Mouse (Mus musculus): ENCODE measurements around the gene S100pbp.

Gene S100pbp

GRCm38 (mm10) chr4:129125736-129126451 lies 63.6 kb downstream of the S100pbp start:
- no peak for DNase-seq

DNA sequence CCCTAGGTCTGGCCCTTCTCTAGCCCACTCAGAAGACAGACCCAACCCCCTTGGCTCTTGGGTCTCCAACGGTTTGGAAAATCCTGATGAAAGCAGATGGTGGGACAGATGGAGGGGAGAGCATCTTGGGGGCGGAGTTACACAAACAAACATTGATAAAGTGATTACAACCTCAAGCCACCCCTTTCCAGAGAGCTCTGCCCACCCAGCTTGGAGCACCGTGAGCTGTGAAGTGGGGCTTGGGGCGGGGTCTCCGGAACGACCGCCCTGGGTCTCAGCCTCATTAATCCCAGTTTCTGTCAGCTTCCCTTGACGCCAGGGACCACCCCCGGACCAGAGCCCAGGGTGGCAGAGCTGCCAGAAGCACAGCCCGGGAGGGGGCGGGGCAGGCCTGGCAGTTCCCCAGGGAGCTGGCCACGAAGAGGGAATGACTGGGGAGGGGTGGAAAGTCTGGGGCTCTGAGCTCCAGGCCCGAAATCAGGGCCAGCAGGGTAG lies 64.8 kb downstream of the S100pbp start:
- DNase-seq: no peak

DNA sequence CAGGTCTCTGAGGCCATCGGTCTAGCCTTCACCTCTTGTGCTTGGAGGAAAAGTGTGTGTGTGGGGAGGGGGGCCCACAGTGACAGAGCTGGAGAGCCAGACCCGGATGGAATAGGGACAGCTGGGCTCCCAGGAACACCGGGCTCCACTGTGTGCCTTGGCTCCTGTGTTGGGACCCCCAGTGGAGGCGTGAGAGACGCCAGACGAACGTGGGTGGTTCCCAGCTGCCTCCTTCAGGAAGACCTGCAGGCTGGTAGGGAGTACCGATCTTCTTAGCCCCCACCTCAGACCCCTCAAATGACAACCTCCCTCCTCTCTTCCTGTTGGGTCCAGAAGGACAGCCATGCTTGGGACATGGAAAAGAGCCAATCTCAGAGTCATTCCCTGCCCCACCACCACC lies 66.8 kb downstream of the S100pbp start:
- DNase-seq: no peak

GRCm38 (mm10) chr4:129122107-129122506 lies 67.4 kb downstream of the S100pbp start:
- no peak for DNase-seq

DNA sequence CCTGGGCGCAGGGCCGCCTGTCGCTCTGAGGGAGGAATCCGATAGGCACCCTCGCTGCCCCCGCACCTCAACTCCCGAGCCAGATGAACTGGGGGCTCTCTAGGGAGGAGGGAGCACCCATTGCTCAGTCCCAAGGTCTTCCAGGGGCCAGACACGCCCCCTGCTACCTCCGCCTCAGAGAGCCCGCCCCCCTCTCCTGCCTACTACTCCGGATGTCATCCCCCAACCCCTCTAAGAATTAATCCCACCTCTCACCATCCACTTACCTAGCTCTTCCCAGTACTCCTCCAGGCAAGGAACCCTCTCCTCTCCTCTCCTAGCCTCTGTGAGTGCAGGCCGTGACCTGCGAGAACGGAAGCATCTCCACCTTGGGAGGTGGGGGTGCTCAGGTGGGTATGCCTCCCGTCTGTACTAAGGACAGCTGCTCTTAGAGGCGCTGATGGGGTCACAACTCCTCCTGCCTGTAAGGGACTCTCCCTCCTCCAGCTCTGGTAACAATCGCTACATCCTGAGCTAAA lies 67.9 kb downstream of the S100pbp start, which contains the start of gene Hpca:
Hpca (minus strand) TSS at position 468 of the 518 bp plus-strand sequence.
- DNase-seq: no peak

DNA sequence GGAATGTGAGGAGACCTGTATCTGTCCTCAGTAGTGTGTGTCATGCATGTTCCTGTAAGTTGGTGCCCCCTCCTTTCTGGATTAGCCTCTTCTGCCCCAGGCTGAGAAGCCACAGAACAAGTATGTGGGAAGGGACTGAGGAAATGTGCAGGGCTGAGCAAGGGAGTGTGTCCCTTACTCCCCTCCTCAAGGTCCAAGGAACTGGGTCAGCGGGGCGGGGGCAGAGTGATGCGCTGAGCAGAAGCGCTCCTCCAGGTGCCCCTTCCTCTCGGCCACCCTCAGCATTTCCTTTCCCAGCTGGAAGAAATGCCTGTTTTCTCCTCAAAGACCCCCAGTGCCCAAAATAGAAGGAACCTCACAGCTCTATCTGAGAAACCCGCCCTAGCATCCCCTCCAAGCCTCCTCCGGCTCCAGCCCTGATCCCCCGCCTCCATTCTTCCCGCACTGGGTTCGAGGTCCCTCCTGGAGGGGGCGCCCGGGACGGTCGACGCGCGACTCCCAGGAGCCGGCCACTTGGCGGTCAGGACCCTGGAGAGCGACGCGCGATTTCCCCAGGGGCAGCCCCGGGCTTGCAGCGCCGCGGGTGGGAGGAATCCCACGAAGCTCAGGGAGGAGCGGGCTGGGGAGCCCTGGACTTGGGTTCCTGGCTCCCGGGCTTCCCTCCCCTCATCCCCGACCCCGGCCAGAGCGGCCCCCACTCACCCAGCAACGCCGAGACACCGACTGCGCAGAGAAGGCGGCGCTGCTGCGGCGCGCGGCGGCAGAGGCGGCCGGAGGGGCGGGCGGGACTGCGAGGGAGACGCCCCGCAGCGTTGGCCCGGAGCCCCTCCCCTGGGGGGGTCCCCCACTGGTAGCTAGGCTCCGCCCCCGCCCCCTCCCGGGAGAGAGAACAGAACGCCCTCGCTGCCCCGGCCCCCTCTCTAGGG lies 68.7 kb downstream of the S100pbp start:
- DNase-seq: peak; percentile 54

DNA sequence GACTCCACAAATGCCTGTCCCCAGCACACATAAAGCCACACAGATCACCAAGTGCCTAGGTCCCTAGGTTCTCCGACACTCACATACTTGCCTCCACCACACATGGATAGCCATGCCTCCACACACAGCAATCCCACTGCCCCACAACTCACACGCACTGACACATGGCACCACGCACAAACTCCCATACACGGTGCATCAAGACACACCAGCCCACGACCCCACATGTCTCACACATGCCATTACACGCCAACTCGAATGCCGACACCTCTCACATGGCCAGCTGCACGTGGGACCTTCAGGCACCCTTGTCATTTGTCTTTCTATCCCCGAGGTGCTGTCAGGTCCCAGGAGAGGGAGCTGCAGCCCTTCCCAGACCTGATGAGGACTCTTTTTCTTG lies 69.8 kb downstream of the S100pbp start:
- no peak for DNase-seq

DNA sequence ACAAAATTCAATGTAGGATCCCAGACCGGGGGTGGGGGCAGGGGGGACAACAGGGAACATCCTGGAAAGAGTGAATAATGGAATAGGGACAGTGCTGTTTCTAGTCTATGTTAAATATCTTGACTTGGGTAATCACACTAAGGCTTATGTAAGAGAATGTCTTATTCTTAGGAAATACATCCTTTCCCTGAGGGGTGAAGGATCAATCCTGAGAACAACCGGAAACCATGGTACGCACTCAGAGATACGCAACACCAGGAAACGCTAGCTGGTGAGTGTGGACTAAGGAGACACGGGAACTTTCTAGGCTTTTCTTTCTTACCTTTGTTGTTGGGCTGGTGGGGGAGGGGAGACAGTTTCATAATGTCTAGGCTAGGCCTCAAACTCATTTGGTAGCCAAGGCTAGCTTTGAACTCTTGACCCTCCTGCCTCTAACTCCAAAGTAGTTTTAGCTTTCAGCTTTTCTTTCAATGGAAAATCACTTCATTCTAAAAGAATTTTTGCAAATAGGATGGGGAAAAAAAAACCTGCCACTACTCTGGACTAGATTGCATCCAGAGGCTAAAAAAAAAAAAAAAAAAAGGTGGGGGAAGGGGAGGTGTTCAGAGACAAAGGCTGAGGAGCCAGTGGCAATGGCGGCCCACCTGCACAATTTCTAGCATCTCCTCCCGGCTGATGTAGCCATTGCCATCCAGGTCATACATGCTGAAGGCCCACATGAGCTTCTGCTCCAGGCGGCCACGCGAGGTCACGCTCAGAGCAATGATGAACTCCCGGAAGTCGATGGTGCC lies 71.6 kb downstream of the S100pbp start:
- DNase-seq: no peak

GRCm38 (mm10) chr4:129116703-129117102 lies 72.8 kb downstream of the S100pbp start:
- DNase-seq: no peak

GRCm38 (mm10) chr4:129113083-129113988 lies 76.2 kb downstream of the S100pbp start:
- DNase-seq: peak; percentile 48

DNA sequence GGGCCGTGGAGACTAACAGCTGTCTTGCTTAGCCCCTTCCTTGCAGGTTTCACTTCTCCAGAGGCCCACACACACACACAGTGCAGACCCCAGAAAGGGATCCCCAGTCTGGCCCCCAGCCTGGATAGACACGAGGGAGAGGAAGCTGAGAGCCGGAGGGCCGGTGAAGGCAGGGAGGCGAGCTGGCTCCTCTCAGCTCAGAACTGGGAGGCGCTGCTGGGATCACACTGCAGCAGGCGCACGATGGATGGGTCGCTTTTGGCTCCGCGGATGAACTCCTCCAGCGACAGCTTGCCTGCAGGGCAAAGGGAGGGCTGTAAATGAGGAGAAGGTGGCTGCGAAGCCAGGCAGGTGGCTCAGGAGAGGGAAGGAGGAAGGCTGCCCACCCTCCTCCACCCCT lies 77.3 kb downstream of the S100pbp start:
- DNase-seq: no peak

GRCm38 (mm10) chr4:129111350-129111749 lies 78.2 kb downstream of the S100pbp start:
- DNase-seq: no peak

GRCm38 (mm10) chr4:129110804-129111203 lies 78.7 kb downstream of the S100pbp start:
- no peak for DNase-seq

- no peak for DNase-seq
Measured at GRCm38 (mm10) chr4:129108624-129109023, 80.9 kb downstream of the S100pbp start.

DNA sequence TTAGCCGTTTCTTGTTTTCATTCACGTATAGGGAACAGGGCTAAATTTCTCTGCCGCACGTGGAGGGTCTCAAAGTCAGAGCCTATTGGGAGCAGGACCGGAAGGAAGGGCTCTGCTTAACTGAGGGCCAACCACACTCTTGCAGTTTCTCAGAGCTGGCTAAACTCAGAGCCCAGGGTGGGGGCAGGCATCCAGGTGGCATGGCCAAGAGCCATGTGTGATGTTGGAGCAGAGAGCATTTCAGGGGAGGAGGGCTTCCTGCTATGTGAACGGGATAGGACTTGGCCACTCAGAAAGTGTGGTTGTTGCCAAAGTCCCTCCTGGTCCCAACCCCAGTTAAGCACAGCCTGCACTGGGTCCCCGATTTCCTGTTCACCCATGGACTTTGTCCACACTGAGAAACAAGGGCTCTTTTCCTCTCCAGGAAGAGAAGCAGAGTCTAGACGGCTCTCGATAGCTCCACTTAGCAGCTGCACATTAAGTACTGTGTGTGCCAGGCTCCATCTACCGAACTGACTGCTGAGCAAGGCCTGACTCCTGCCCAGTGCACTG lies 82.1 kb downstream of the S100pbp start:
- no peak for DNase-seq

GRCm38 (mm10) chr4:129106073-129106472 lies 83.5 kb downstream of the S100pbp start:
- no peak for DNase-seq

DNA sequence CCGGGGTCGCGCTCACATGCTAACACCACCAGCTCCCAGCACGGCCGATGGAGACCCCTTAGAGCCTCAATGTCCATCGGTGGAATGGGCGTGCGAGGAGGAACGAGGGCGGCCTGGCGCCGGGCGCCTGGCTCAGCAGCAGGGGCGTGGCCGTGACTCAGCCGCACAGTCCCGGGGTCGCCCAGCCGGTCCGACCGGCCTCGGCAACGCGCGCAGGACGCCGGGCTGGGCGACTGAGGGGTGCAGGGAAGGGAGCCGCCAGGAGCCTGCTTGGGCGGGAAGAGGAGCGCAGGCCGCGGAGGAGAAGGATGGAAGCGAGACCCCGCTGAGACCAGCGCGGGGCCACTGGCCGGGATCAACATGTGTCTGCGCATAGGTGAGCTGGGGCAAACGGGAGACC lies 84.2 kb downstream of the S100pbp start, which contains the start of gene Tmem54:
Tmem54 (plus strand) TSS at position 193 of the 400 bp plus-strand sequence.
- DNase-seq: no peak

GRCm38 (mm10) chr4:129102133-129102829 lies 87.2 kb downstream of the S100pbp start:
- DNase-seq: no peak

Measured in kidney, adult 18-20 months (tissue).